Mouse (Mus musculus): ENCODE results near the gene Lsamp.

DNA sequence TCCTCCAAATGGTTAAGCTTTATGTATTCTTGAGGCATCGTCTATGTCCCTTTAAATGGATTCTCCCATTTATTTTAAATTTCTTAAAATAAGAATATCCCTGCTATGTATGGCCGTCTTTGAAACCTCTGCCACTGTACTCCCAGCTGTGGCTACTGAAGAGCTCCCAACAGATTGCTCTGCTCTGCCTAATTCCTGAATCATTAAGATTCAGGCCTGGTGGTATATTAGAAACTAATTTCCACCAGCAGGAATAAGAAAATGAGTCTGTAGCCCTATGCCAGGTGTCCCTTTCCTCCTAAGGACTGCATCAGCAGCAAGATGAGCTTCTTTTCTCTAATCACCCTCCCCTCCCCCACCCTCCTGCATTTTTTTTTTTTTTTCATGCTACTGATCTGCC, 1381.0 kb downstream of the Lsamp start:
- TF ChIP-seq ZKSCAN1 (IDR thresholded peaks at IDR 0.05; ENCODE audit: borderline replicate concordance, low read depth, low read length) (no peak), MAZ (IDR thresholded peaks at IDR 0.05; ENCODE audit: low read depth, low read length) (no peak), RAD21 (IDR thresholded peaks at IDR 0.05; ENCODE audit: low read depth, low read length) (no peak), POLR2A (IDR thresholded peaks at IDR 0.05; ENCODE audit: low read depth, low read length) (no peak), GABPA (IDR thresholded peaks at IDR 0.05; ENCODE audit: insufficient replicate concordance, low read depth, low read length) (no peak), CTCF (conservative IDR thresholded peaks at IDR 0.05 in 1 of 2, IDR thresholded peaks at IDR 0.05 in 1 of 2; ENCODE audit: low read depth in 2 of 2, low read length in 2 of 2) (no peak)
